Mouse (Mus musculus) limb, embryonic 11.5 days (tissue): ENCODE data around the gene Pip5kl1. TPM values are rescaled to one million over a fixed set of nuclear protein-coding genes. Genes with fewer than 3 reads are reported as not detected.

ENCODE experiments used
- ATAC-seq: fragments of 200-750 bp; cut with Nextera tagmentation; 2 replicates; pipeline ENCODE4 v1.8.0; 2017; ENCODE audit warnings: low read depth; ENCODE audit not compliant: insufficient number of reproducible peaks, low FRiP score, low TSS enrichment
- DNase-seq: peaks from one replicate; pipeline ENCODE4 v3.0.0-alpha.2; 2015; ENCODE audit warnings: low spot score
- H3K27ac ChIP-seq: fragments of 300-500 bp; sonication (generic); replicated peaks from 2 replicates; pipeline ENCODE4 v1.5.1; 2014; ENCODE audit warnings: low read depth, mild to moderate bottlenecking, low read length
- H3K27me3 ChIP-seq: fragments of 300-500 bp; sonication (generic); 2 replicates; pipeline ENCODE4 v1.6.1; 2014; ENCODE audit warnings: mild to moderate bottlenecking, low read length, mixed read lengths; ENCODE audit not compliant: control insufficient read depth, insufficient read depth
- H3K36me3 ChIP-seq: fragments of 300-500 bp; sonication (generic); 2 replicates; pipeline ENCODE4 v1.6.1; 2014; ENCODE audit warnings: mild to moderate bottlenecking, low read length, moderate library complexity, mixed read lengths; ENCODE audit not compliant: control insufficient read depth, insufficient read depth
- H3K4me1 ChIP-seq: fragments of 300-500 bp; sonication (generic); 2 replicates; pipeline ENCODE4 v1.6.1; 2014; ENCODE audit warnings: low read length, mixed read lengths; ENCODE audit not compliant: control insufficient read depth, insufficient read depth
- H3K4me2 ChIP-seq: fragments of 300-500 bp; sonication (generic); 2 replicates; pipeline ENCODE4 v1.6.1; 2014; ENCODE audit warnings: low read depth, mild to moderate bottlenecking, moderate library complexity; ENCODE audit not compliant: severe bottlenecking
- H3K4me3 ChIP-seq: fragments of 300-500 bp; sonication (generic); 2 replicates; pipeline ENCODE4 v1.5.1; 2014; ENCODE audit warnings: low read depth, low read length
- H3K9ac ChIP-seq: fragments of 300-500 bp; sonication (generic); 2 replicates; pipeline ENCODE4 v1.6.1; 2014; ENCODE audit warnings: mild to moderate bottlenecking, low read length
- H3K9me3 ChIP-seq: fragments of 300-500 bp; sonication (generic); 2 replicates; pipeline ENCODE4 v1.6.1; 2016; ENCODE audit warnings: low read length; ENCODE audit not compliant: control insufficient read depth
- WGBS: fragments of 180-500 bp; shearing (Covaris S2); extraction: QIAGEN DNeasy Blood & Tissue Kit; methylation state at CpG from one replicate; pipeline ENCODE4 v1.1.7; 2014; 5-methylcytosine and 5-hydroxymethylcytosine counted together
- polyA plus RNA-seq: library from polyadenylated mRNA; unstranded; fragments of >200 nt; fragmentation: Nextera tagmentation; extraction: Ambion mirVana; gene quantifications from 2 replicates; pipeline ENCODE4 v1.2.1, GENCODE M21; 2014

The Pip5kl1 gene
- polyA plus RNA-seq, 1 experiment from 2014 or later, result 3.3 TPM

GRCm38 (mm10) chr2:32585149-32585714, 10.6 kb downstream of the Pip5kl1 start:
- Histone ChIP-seq H3K4me1 (peaks cover 13% of the 10 kb centered on the region), H3K9me3 (no peaks in the 10 kb centered on the region), H3K27ac (no peak overlapping the region), H3K4me3 (no peak overlapping the region), H3K36me3 (no peaks in the 10 kb centered on the region), H3K9ac (no peak overlapping the region), H3K27me3 (no peaks in the 10 kb centered on the region), H3K4me2 (no peak overlapping the region)
- WGBS, result 86% methylated on average over 7 of the region's 7 CpGs
- no peak for DNase-seq
- ATAC-seq, result no peak

GRCm38 (mm10) chr2:32586871-32587351, 12.3 kb downstream of the Pip5kl1 start, which contains the start of gene St6galnac4:
Gene St6galnac4 (plus strand): TSS chr2:32587095.
- peaks cover 13% of the 10 kb centered on the region for H3K4me1 ChIP-seq

GRCm38 (mm10) chr2:32587731-32588321, 13.2 kb downstream of the Pip5kl1 start:
- no peaks in the 10 kb centered on the region for H3K36me3 ChIP-seq
- WGBS, result 19% methylated on average over 9 of the region's 9 CpGs
- H3K27me3 ChIP-seq, result no peaks in the 10 kb centered on the region
- ATAC-seq (no peak), DNase-seq (no peak)
- no peak overlapping the region for H3K27ac ChIP-seq
- H3K9ac ChIP-seq, result peak overlapping the region; percentile 72
- peaks cover 13% of the 10 kb centered on the region for H3K4me1 ChIP-seq
- peak overlapping the region; percentile 61 for H3K4me2 ChIP-seq
- no peaks in the 10 kb centered on the region for H3K9me3 ChIP-seq
- H3K4me3 ChIP-seq, result peak overlapping the region; percentile 52

More at GRCm38 (mm10) chr2:32586871-32587351, 12.3 kb downstream of the Pip5kl1 start, which contains the start of gene St6galnac4:
- no peaks in the 10 kb centered on the region for H3K36me3 ChIP-seq
- peak; percentile 85 for ATAC-seq
- peak within 1 kb of the TSS; percentile 61 for H3K4me2 ChIP-seq
- no peaks in the 10 kb centered on the region for H3K27me3 ChIP-seq
- H3K9ac ChIP-seq, result peak within 1 kb of the TSS; percentile 72
- H3K4me3 ChIP-seq, result peak within 1 kb of the TSS; percentile 52
- peak within 1 kb of the TSS; percentile 10; the same call in 1 of the 2 replicates for H3K27ac ChIP-seq
- WGBS, result under 1% methylated on average over 38 of the region's 38 CpGs
- peak; percentile 96 for DNase-seq
- no peaks in the 10 kb centered on the region for H3K9me3 ChIP-seq

GRCm38 (mm10) chr2:32589213-32589795, 14.7 kb downstream of the Pip5kl1 start:
- Histone ChIP-seq H3K4me1 (peaks cover 9% of the 10 kb centered on the region), H3K9me3 (no peaks in the 10 kb centered on the region), H3K4me3 (no peak overlapping the region), H3K4me2 (no peak overlapping the region), H3K9ac (no peak overlapping the region), H3K36me3 (no peaks in the 10 kb centered on the region), H3K27ac (no peak overlapping the region), H3K27me3 (no peaks in the 10 kb centered on the region)
- DNase-seq (no peak), ATAC-seq (no peak)
- 75% methylated on average over 11 of the region's 11 CpGs for WGBS

GRCm38 (mm10) chr2:32590224-32590623, 15.6 kb downstream of the Pip5kl1 start:
- WGBS, result 79% methylated on average over 10 of the region's 10 CpGs
- H3K27ac ChIP-seq, result no peak overlapping the region
- no peak for DNase-seq

GRCm38 (mm10) chr2:32591249-32591648, 16.7 kb downstream of the Pip5kl1 start:
- ATAC-seq (no peak), DNase-seq (no peak)
- no peak overlapping the region for H3K4me2 ChIP-seq
- H3K4me1 ChIP-seq, result peaks cover 9% of the 10 kb centered on the region
- H3K9ac ChIP-seq, result no peak overlapping the region
- no peaks in the 10 kb centered on the region for H3K27me3 ChIP-seq
- WGBS, result 77% methylated on average over 6 of the region's 6 CpGs
- peaks cover 2% of the 10 kb centered on the region; the same call in 1 of the 2 replicates for H3K36me3 ChIP-seq
- no peaks in the 10 kb centered on the region for H3K9me3 ChIP-seq
- no peak overlapping the region for H3K4me3 ChIP-seq
- H3K27ac ChIP-seq, result no peak overlapping the region

More at GRCm38 (mm10) chr2:32590224-32590623, 15.6 kb downstream of the Pip5kl1 start:
- Histone ChIP-seq H3K9ac (no peak overlapping the region), H3K9me3 (no peaks in the 10 kb centered on the region), H3K4me1 (peaks cover 9% of the 10 kb centered on the region), H3K36me3 (no peaks in the 10 kb centered on the region), H3K4me2 (no peak overlapping the region), H3K4me3 (no peak overlapping the region), H3K27me3 (no peaks in the 10 kb centered on the region)
- no peak for ATAC-seq

- Histone ChIP-seq H3K9me3 (no peaks in the 10 kb centered on the region), H3K4me2 (no peak overlapping the region), H3K9ac (no peak overlapping the region), H3K27ac (no peak overlapping the region), H3K27me3 (no peaks in the 10 kb centered on the region), H3K4me1 (no peaks in the 10 kb centered on the region), H3K4me3 (no peak overlapping the region), H3K36me3 (peaks cover 2% of the 10 kb centered on the region; the same call in 1 of the 2 replicates)
- DNase-seq (no peak), ATAC-seq (no peak)
- 92% methylated on average over 13 of the region's 13 CpGs for WGBS
These were observed 22.1 kb downstream of the Pip5kl1 start for GRCm38 (mm10) chr2:32596725-32597124.

GRCm38 (mm10) chr2:32597248-32597647, 22.7 kb downstream of the Pip5kl1 start:
- Histone ChIP-seq H3K27me3 (no peaks in the 10 kb centered on the region), H3K4me1 (no peaks in the 10 kb centered on the region), H3K36me3 (peaks cover 2% of the 10 kb centered on the region; the same call in 1 of the 2 replicates), H3K9ac (no peak overlapping the region), H3K9me3 (no peaks in the 10 kb centered on the region), H3K4me2 (no peak overlapping the region), H3K27ac (no peak overlapping the region), H3K4me3 (no peak overlapping the region)
- WGBS, result 88% methylated on average over 5 of the region's 5 CpGs
- no peak for DNase-seq
- ATAC-seq, result no peak
